Mouse (Mus musculus): Measurements from ENCODE around the gene Rgl1. TPM values are rescaled to one million over a fixed set of nuclear protein-coding genes. Genes with fewer than 3 reads are reported as not detected.

The Rgl1 gene
- polyA plus RNA-seq, 1 experiment from 2014 or later = 23.0 TPM

DNA sequence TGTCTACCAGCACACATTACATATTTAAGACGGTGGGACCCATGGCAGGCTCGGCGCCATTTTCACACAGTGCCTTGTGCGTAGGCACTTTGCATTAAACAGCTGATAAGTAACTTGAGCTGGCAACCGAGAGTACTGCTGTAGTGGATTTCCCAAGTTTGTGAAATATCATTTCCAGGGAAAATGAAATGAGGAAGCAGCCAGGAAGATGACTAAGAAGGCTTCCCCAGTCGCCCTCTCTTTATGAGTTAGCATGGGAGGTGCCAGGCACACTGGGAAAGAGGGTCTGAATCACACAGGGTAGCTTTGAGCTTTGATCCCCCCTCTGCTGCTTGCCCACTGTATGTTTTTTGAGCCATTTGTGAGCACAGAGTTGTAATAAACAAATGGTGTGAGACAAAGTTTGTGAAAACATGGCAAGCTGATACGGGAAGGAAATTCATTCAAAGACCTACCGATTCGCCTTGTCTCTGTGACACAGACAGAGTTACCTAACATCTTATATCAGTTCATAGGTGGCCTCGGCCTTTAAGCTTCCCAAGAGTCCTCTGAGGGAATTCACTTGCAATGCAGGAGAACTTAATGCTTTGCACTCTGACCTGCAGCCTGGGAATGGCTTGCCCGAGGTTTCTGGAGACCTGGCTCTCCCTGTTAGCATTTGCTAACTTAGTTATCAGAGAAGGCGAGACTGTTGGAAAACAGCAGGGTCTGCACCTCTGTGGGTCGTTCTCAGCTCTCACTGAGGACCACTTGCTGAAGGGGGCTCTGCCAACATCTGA is 184.8 kb downstream of the Rgl1 start:
- no peaks in the 10 kb centered on the region for H3K9me3 ChIP-seq (ENCODE audit: control insufficient read depth, low read length)
- DNase-seq (ENCODE audit: low spot score) = no peak
- H3K9ac ChIP-seq (ENCODE audit: low read length) = no peak overlapping the region
- peaks cover 5% of the 10 kb centered on the region; the same call in 1 of the 2 replicates for H3K4me1 ChIP-seq (replicated peaks; ENCODE audit: control insufficient read depth, insufficient read depth)
- no peak overlapping the region for H3K4me2 ChIP-seq (replicated peaks; ENCODE audit: low read depth)
- H3K36me3 ChIP-seq (ENCODE audit: control insufficient read depth, insufficient read depth, low read length) = no peaks in the 10 kb centered on the region
- H3K27ac ChIP-seq (replicated peaks) = no peak overlapping the region
- H3K4me3 ChIP-seq (ENCODE audit: low read depth, low read length) = no peak overlapping the region
- TF ChIP-seq EP300 (optimal IDR thresholded peaks at IDR 0.05) (no peak), CTCF (IDR thresholded peaks at IDR 0.05; ENCODE audit: low read depth) (no peak)
- WGBS = 63% methylated on average over 13 of the region's 13 CpGs
- no peak for ATAC-seq (ENCODE audit: low FRiP score, low TSS enrichment)
- no peaks in the 10 kb centered on the region for H3K27me3 ChIP-seq (ENCODE audit: control insufficient read depth, insufficient read depth, low read length)

DNA sequence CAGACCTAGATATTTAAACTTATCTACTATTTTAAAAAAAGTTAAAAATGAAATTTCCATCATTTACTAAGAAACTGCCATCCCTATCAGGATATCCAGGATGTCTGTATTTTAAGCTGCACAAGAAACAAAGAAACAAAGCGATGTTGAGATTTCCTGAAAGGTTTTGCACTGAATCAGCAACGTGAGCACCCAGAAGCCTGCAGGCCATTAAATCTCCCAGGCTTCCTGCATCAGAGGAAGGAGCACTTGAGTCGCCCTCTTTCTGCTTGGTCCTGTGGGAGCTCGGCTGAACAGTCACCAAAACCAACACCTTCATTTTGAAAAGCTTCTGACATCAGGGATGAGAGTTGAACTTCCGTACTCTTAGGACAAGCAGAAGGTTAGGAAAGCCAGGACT is 187.2 kb downstream of the Rgl1 start:
- H3K4me2 ChIP-seq (replicated peaks; ENCODE audit: low read depth) = no peak overlapping the region
- H3K36me3 ChIP-seq (ENCODE audit: control insufficient read depth, insufficient read depth, low read length) = no peaks in the 10 kb centered on the region
- TF ChIP-seq CTCF (IDR thresholded peaks at IDR 0.05; ENCODE audit: low read depth) (no peak), EP300 (optimal IDR thresholded peaks at IDR 0.05) (no peak)
- WGBS = 78% methylated on average over 5 of the region's 5 CpGs
- no peak overlapping the region for H3K4me3 ChIP-seq (ENCODE audit: low read depth, low read length)
- DNase-seq (ENCODE audit: low spot score) = no peak
- H3K4me1 ChIP-seq (replicated peaks; ENCODE audit: control insufficient read depth, insufficient read depth) = peaks cover 5% of the 10 kb centered on the region
- H3K9ac ChIP-seq (ENCODE audit: low read length) = no peak overlapping the region
- H3K27ac ChIP-seq (replicated peaks) = no peak overlapping the region
- H3K9me3 ChIP-seq (ENCODE audit: control insufficient read depth, low read length) = no peaks in the 10 kb centered on the region
- no peak for ATAC-seq (ENCODE audit: low FRiP score, low TSS enrichment)
- no peaks in the 10 kb centered on the region for H3K27me3 ChIP-seq (ENCODE audit: control insufficient read depth, insufficient read depth, low read length)

DNA sequence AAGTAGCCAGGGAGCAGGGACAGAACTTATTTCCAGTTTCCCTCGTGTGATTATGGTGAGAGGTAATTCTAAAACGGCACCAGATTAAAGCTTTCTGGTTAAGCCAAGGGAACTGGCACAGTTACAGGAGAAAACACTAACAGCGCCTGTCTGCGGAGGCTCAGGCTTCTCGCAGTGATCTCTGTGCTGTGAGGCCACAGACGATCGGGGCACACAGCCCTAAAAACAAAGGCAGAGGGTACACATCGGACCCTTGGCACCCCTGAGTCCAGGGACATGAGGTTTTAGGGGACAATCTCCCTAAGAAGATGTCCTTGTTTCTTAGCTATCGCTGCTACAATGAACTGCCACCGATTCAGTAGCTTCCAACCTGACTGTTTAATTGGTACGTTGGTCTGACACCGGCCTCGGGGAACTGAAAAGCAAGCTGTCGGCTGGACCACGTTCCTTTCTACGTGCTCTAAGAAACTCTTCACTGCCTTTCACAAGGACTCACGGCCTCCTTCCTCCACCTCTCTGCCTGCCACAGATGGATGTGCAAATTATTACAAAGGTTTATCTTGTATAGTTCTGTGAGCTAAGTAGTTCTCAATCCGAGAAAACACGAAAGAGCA is 187.9 kb downstream of the Rgl1 start:
- Histone ChIP-seq H3K27me3 (ENCODE audit: control insufficient read depth, insufficient read depth, low read length) (no peaks in the 10 kb centered on the region), H3K9me3 (ENCODE audit: control insufficient read depth, low read length) (no peaks in the 10 kb centered on the region), H3K9ac (ENCODE audit: low read length) (no peak overlapping the region), H3K4me2 (replicated peaks; ENCODE audit: low read depth) (no peak overlapping the region), H3K36me3 (ENCODE audit: control insufficient read depth, insufficient read depth, low read length) (no peaks in the 10 kb centered on the region), H3K27ac (replicated peaks) (peak overlapping the region; percentile 58; the same call in 1 of the 2 replicates), H3K4me1 (replicated peaks; ENCODE audit: control insufficient read depth, insufficient read depth) (peaks cover 5% of the 10 kb centered on the region), H3K4me3 (ENCODE audit: low read depth, low read length) (no peak overlapping the region)
- DNase-seq (ENCODE audit: low spot score) (no peak), ATAC-seq (ENCODE audit: low FRiP score, low TSS enrichment) (no peak)
- TF ChIP-seq CTCF (IDR thresholded peaks at IDR 0.05; ENCODE audit: low read depth) = no peak
- no peak for TF ChIP-seq EP300 (optimal IDR thresholded peaks at IDR 0.05)
- 62% methylated on average over 19 of the region's 19 CpGs for WGBS

DNA sequence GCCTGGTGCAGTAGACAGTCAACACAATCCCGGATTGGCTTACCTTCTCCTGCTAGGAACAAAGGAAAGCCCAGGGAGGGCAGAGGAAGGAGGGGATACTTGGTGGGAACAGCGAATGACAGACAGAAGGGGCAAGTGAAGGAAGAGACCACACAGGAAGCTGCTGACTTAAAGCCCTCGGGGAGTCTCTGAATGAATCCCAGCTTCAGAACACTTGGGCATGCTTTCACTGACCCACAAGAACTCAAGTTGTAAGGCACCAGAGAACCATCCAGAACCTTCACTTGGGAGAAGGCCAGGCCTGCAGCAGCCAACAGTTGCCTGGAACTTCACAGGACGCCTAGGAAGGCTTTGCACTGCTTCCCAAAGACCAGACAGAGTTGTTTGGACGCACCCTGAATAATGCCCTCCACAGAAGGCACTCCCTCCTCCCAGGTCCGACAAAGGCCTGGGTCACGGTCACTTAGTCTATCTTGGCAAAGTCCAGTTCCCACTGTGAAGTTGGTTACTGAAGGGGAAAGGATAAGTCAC is 189.5 kb downstream of the Rgl1 start:
- peaks cover 5% of the 10 kb centered on the region for H3K4me1 ChIP-seq (replicated peaks; ENCODE audit: control insufficient read depth, insufficient read depth)
- H3K4me3 ChIP-seq (ENCODE audit: low read depth, low read length) = no peak overlapping the region
- ATAC-seq (ENCODE audit: low FRiP score, low TSS enrichment) = no peak
- H3K9ac ChIP-seq (ENCODE audit: low read length) = no peak overlapping the region
- 42% methylated on average over 7 of the region's 7 CpGs for WGBS
- no peaks in the 10 kb centered on the region for H3K36me3 ChIP-seq (ENCODE audit: control insufficient read depth, insufficient read depth, low read length)
- H3K9me3 ChIP-seq (ENCODE audit: control insufficient read depth, low read length) = no peaks in the 10 kb centered on the region
- no peak overlapping the region for H3K27ac ChIP-seq (replicated peaks)
- TF ChIP-seq CTCF (IDR thresholded peaks at IDR 0.05; ENCODE audit: low read depth) (no peak), EP300 (optimal IDR thresholded peaks at IDR 0.05) (no peak)
- no peak overlapping the region for H3K4me2 ChIP-seq (replicated peaks; ENCODE audit: low read depth)
- no peak for DNase-seq (ENCODE audit: low spot score)
- H3K27me3 ChIP-seq (ENCODE audit: control insufficient read depth, insufficient read depth, low read length) = no peaks in the 10 kb centered on the region

DNA sequence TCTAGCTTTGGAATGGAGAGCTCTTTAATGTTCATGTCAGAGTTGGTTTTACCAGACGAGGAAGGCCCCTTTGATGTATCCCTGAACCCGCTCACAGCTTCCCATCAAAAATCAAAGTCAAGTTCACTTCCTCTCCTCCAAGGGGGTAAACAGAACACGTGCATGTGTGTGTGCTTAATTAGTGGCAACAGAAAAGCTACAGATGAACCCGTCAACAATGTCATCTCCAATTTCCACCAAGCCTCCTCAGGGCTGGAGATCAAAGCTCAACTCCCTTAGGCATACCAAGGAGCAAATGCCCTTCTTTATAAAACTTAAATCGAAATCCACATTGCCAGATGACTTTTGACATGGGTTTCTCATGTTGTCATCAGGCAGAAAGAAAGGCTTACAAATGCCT is 191.1 kb downstream of the Rgl1 start:
- H3K4me3 ChIP-seq (ENCODE audit: low read depth, low read length) = no peak overlapping the region
- TF ChIP-seq EP300 (optimal IDR thresholded peaks at IDR 0.05) (no peak), CTCF (IDR thresholded peaks at IDR 0.05; ENCODE audit: low read depth) (no peak)
- H3K9ac ChIP-seq (ENCODE audit: low read length) = no peak overlapping the region
- peaks cover 5% of the 10 kb centered on the region for H3K4me1 ChIP-seq (replicated peaks; ENCODE audit: control insufficient read depth, insufficient read depth)
- no peak overlapping the region for H3K4me2 ChIP-seq (replicated peaks; ENCODE audit: low read depth)
- H3K27me3 ChIP-seq (ENCODE audit: control insufficient read depth, insufficient read depth, low read length) = no peaks in the 10 kb centered on the region
- no peaks in the 10 kb centered on the region for H3K9me3 ChIP-seq (ENCODE audit: control insufficient read depth, low read length)
- H3K36me3 ChIP-seq (ENCODE audit: control insufficient read depth, insufficient read depth, low read length) = no peaks in the 10 kb centered on the region
- DNase-seq (ENCODE audit: low spot score) = no peak
- WGBS = 76% methylated on average over 5 of the region's 5 CpGs
- no peak overlapping the region for H3K27ac ChIP-seq (replicated peaks)
- ATAC-seq (ENCODE audit: low FRiP score, low TSS enrichment) = no peak

Measured in stomach, postnatal 0 days (tissue).